ENCODE assay signal across 12 mouse cellular contexts in genomic region chr15:103377752-103378664, GRCm38 (mm10). TPM values are rescaled to one million over a fixed set of nuclear protein-coding genes. Genes with fewer than 3 reads are reported as not detected.
A peak's percentile ranks its signal among the peaks of the same experiment; 100 is the strongest.
DNase-seq lines count a peak whose midpoint lies in the region; ATAC-seq lines count a peak whose summit lies in the region.
"Had no signal": no experiment of that assay in that cellular context is flagged by ENCODE, and none has a peak within 500 bp of the region (broad histone marks: within the 10 kb centered on the region; RNA-seq: fewer than 3 reads in every experiment).

No protein-coding gene starts in this region.

- no peak overlapping the region for H3K27ac ChIP-seq in hindbrain, embryonic 13.5 days
- no peak overlapping the region for H3K27ac ChIP-seq in hindbrain, embryonic 12.5 days

- WGBS in hindbrain, embryonic 13.5 days, result 74% methylated on average over 3 of the region's 3 CpGs
- WGBS in hindbrain, embryonic 12.5 days, result 75% methylated on average over 3 of the region's 3 CpGs

- peak; percentile 91 for DNase-seq in 3T3-L1 (ENCODE audit: low read depth, low spot score)
- peak; percentile 82 for DNase-seq in Muller cell, postnatal 12 days (ENCODE audit: inconsistent ontology term)
- peak; percentile 17 to 36 for DNase-seq in heart, postnatal 10 days
- DNase-seq in left cerebral cortex, adult 8-10 months (ENCODE audit: low spot score in 2 of 2), result no peak
- DNase-seq in liver, result no peak
- DNase-seq in retina, embryonic 14.5 days (ENCODE audit: low spot score), result no peak
- DNase-seq: forebrain, postnatal 0 days had no signal

- no peak overlapping the region for H3K9ac ChIP-seq in hindbrain, embryonic 13.5 days
- H3K9ac ChIP-seq in hindbrain, embryonic 12.5 days, result no peak overlapping the region
- H3K9ac ChIP-seq: forebrain, postnatal 0 days had no signal

- no peak overlapping the region for H3K4me3 ChIP-seq in hindbrain, embryonic 13.5 days
- no peak overlapping the region for H3K4me3 ChIP-seq in hindbrain, embryonic 12.5 days

- peak; percentile 24; the same call in 1 of the 2 replicates for ATAC-seq in hindbrain, embryonic 13.5 days (ENCODE audit: low FRiP score)
- no peak for ATAC-seq in hindbrain, embryonic 12.5 days (ENCODE audit: low FRiP score)
- ATAC-seq: forebrain, postnatal 0 days; inflammation-experienced regulatory T-cells, adult 6 months had no signal

- H3K4me2 ChIP-seq in hindbrain, embryonic 13.5 days, result no peak overlapping the region
- no peak overlapping the region for H3K4me2 ChIP-seq in hindbrain, embryonic 12.5 days (replicated peaks)

- H3K27me3 ChIP-seq in hindbrain, embryonic 13.5 days, result no peaks in the 10 kb centered on the region
- H3K27me3 ChIP-seq in hindbrain, embryonic 12.5 days, result no peaks in the 10 kb centered on the region; the same call in 1 of the 2 replicates

- H3K9me3 ChIP-seq in hindbrain, embryonic 13.5 days, result no peaks in the 10 kb centered on the region
- no peaks in the 10 kb centered on the region for H3K9me3 ChIP-seq in hindbrain, embryonic 12.5 days (replicated peaks)

- intact Hi-C loops in heart, postnatal 10 days (cut with DNase I), result no loop called here

- H3K36me3 ChIP-seq in hindbrain, embryonic 13.5 days, result no peaks in the 10 kb centered on the region
- no peaks in the 10 kb centered on the region for H3K36me3 ChIP-seq in hindbrain, embryonic 12.5 days

- peaks cover 19% of the 10 kb centered on the region for H3K4me1 ChIP-seq in hindbrain, embryonic 13.5 days (replicated peaks)
- peaks cover 18% of the 10 kb centered on the region for H3K4me1 ChIP-seq in hindbrain, embryonic 12.5 days

RNA-seq across cellular contexts. Expression of gene Itga5, which starts 11.4 kb away (rescaled TPM):
- polyA plus RNA-seq in hindbrain, embryonic 13.5 days (2015; fragmentation: Nextera tagmentation; extraction: Ambion mirVana), result 8.6 and 8.9 TPM in 2 replicates
- polyA plus RNA-seq in hindbrain, embryonic 12.5 days (2016; fragmentation: Nextera tagmentation; extraction: Ambion mirVana), result 26.8 and 27.0 TPM in 2 replicates
- total RNA-seq in heart, postnatal 10 days (2021), result 100 to 1,000 TPM in 1 of 2 experiments, 10 to 100 TPM in 1; 89.4 to 101 TPM
- total RNA-seq in left cerebral cortex, adult 8-10 months (2022), result 1 to 10 TPM; 5.7 to 7.2 (median 5.9) TPM

RNA-seq across cellular contexts. Expression of gene Zfp385a, which starts 38.1 kb away (rescaled TPM):
- 18.6 and 19.9 TPM in 2 replicates for polyA plus RNA-seq in hindbrain, embryonic 13.5 days (2015; fragmentation: Nextera tagmentation; extraction: Ambion mirVana)
- polyA plus RNA-seq in hindbrain, embryonic 12.5 days (2016; fragmentation: Nextera tagmentation; extraction: Ambion mirVana), result 20.5 and 23.8 TPM in 2 replicates
- 10 to 100 TPM; 24.3 to 26.2 TPM for total RNA-seq in heart, postnatal 10 days (2021)
- total RNA-seq in left cerebral cortex, adult 8-10 months (2022), result 10 to 100 TPM; 60.6 to 78.6 (median 69.1) TPM
- polyA plus RNA-seq: inflammation-experienced regulatory T-cells, adult 6 months had no signal

RNA-seq across cellular contexts. Expression of gene Gtsf1, which starts 52.3 kb away (rescaled TPM):
- not detected in 2 replicates for polyA plus RNA-seq in hindbrain, embryonic 13.5 days (2015; fragmentation: Nextera tagmentation; extraction: Ambion mirVana)
- not detected in 2 replicates for polyA plus RNA-seq in hindbrain, embryonic 12.5 days (2016; fragmentation: Nextera tagmentation; extraction: Ambion mirVana)
- total RNA-seq in heart, postnatal 10 days (2021), result under 1 TPM; 0.52 to 0.53 TPM
- total RNA-seq in left cerebral cortex, adult 8-10 months (2022), result not detected
- total RNA-seq: forebrain, postnatal 0 days; liver, adult 2 months had no signal
- polyA plus RNA-seq: brain, embryonic 14.5 days; forebrain, postnatal 0 days; liver, adult 2 months had no signal

Comparison
In these comparisons a context has a peak if more than half of its experiments do, and no peak if none do; other contexts are left out.
1. DNase-seq: peak in 3T3-L1 (single experiment), Muller cell, postnatal 12 days (single experiment) and heart, postnatal 10 days (2 of 2); none in left cerebral cortex, adult 8-10 months (0 of 2), liver (single experiment) and retina, embryonic 14.5 days (single experiment).
2. RNA of gene Itga5, which starts 11.4 kb away (total RNA-seq): 89.4 to 101 TPM in heart, postnatal 10 days; 5.7 to 7.2 TPM in left cerebral cortex, adult 8-10 months; every median in the first group is over 10 times any median in the second.